Mouse (Mus musculus): ENCODE measurements around the gene Dqx1. TPM values are rescaled to one million over a fixed set of nuclear protein-coding genes. Genes with fewer than 3 reads are reported as not detected.

Dqx1 gene
- polyA plus RNA-seq, 1 experiment from 2014 or later: 0.68 TPM

DNA sequence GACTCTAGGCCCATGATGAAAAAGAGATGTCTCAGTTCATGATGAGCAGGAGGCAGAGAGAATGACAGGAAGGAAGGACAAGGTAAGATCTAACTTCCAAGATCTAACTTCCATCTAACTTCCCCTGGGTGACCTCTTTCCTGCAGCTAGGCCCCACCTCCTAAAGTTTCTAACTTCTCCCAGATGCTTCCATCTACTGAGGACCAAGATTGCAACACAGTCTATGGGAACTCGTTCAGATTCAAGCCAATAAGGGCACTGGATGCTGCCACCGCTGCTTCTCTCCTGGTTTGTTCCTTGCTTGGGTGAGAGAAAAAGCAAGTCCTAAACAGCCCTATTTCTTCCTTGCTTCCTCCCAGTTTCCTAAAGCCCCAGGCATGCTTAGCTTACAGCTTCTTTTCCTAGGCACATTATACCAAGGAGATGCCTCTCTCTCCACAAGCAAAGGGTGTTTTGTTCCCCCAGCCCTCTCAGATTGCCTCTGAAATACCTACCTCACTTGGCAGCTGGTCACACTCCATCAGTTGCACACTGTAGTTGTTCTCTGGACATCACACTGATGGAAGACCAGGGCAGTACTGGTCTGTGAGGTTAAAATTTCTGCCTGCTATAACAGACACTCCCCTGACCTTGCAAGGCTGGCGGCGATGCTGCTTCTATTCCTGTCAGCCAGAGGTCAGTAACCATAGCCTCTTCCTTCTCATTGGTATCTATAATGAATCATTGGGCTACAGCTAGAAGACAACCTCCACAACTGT lies 36.6 kb upstream of the Dqx1 start:
- Histone ChIP-seq H3K27ac (no peak overlapping the region), H3K9ac (replicated peaks) (no peak overlapping the region), H3K4me1 (replicated peaks) (peaks cover 2% of the 10 kb centered on the region; the same call in 1 of the 2 replicates), H3K27me3 (peaks cover 1% of the 10 kb centered on the region; the same call in 1 of the 2 replicates), H3K4me3 (replicated peaks) (no peak overlapping the region), H3K9me3 (no peaks in the 10 kb centered on the region), H3K4me2 (no peak overlapping the region), H3K36me3 (no peaks in the 10 kb centered on the region)
- no peak for ATAC-seq (ENCODE audit: insufficient number of reproducible peaks, insufficient read depth, low FRiP score, low TSS enrichment, low read depth)
- WGBS: 79% methylated on average over 4 of the region's 4 CpGs

DNA sequence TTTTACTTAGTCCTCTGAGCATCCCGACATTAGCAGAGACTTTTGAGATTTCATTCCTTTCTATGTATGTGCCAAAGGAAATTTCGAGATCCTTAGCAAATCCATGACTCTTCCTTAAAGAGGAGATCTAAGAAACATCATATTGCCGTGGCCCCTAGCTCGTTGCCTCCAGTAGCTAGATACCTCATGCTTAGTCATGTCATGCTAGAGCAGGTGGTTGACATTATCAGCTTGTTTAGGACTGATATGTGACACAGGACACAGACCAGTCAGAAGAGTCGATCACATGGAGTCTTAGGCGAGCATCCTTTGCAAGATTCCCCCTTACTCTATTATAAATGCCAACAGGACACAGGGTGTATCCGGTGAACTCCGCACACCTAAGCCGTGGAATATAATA lies 34.6 kb upstream of the Dqx1 start:
- Histone ChIP-seq H3K9me3 (no peaks in the 10 kb centered on the region), H3K4me2 (no peak overlapping the region), H3K9ac (replicated peaks) (no peak overlapping the region), H3K27me3 (peaks cover 3% of the 10 kb centered on the region; the same call in 1 of the 2 replicates), H3K36me3 (no peaks in the 10 kb centered on the region), H3K27ac (no peak overlapping the region), H3K4me3 (replicated peaks) (no peak overlapping the region), H3K4me1 (replicated peaks) (peaks cover 7% of the 10 kb centered on the region)
- WGBS: 87% methylated on average over 9 of the region's 9 CpGs
- no peak for ATAC-seq (ENCODE audit: insufficient number of reproducible peaks, insufficient read depth, low FRiP score, low TSS enrichment, low read depth)

DNA sequence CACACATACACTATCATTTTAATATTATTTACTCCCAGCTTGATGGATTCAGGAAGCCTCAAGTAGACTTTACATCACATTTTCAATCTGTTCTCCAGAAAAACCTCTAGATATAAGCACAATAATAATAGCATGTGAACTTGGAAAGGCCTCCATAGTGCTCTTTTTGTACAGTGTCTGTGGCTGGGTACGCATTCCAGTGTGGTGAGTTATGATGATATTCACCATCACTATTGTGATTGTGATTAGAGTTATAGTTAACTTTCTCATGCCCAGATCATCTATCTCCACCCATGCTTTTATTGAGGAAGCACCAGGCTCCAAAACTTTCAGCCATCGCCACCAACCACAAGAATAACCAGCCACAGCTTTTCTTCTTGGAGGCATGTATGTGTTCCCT lies 33.9 kb upstream of the Dqx1 start:
- no peaks in the 10 kb centered on the region for H3K36me3 ChIP-seq
- no peak overlapping the region for H3K4me2 ChIP-seq
- peaks cover 7% of the 10 kb centered on the region for H3K4me1 ChIP-seq (replicated peaks)
- no peak overlapping the region for H3K27ac ChIP-seq
- ATAC-seq (ENCODE audit: insufficient number of reproducible peaks, insufficient read depth, low FRiP score, low TSS enrichment, low read depth): no peak
- peaks cover 7% of the 10 kb centered on the region for H3K27me3 ChIP-seq
- no peaks in the 10 kb centered on the region for H3K9me3 ChIP-seq
- 95% methylated on average over 2 of the region's 2 CpGs for WGBS
- H3K9ac ChIP-seq (replicated peaks): no peak overlapping the region
- H3K4me3 ChIP-seq (replicated peaks): no peak overlapping the region

DNA sequence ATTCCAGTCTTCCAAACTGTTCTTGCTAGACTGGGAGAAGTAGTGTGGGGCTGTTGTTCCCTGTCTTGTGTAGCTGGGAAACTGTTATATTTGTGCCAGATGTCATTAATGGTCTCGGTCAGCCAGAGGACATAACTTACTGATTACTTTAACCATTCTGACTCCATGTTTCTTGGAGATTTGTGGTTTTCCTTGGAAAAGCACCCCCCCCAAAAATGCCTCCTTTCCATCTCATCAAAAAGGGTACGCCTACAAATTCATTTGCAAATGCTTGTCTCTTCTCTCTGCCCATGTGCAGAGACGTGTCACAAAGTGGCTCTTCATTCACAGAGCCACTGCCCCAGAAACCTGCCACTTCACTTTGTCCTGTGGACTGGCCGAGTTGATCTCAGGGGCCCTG lies 33.2 kb upstream of the Dqx1 start:
- Histone ChIP-seq H3K9ac (replicated peaks) (no peak overlapping the region), H3K4me3 (replicated peaks) (no peak overlapping the region), H3K36me3 (no peaks in the 10 kb centered on the region), H3K4me1 (replicated peaks) (peaks cover 10% of the 10 kb centered on the region), H3K4me2 (no peak overlapping the region), H3K27ac (no peak overlapping the region), H3K27me3 (peaks cover 12% of the 10 kb centered on the region), H3K9me3 (no peaks in the 10 kb centered on the region)
- no peak for ATAC-seq (ENCODE audit: insufficient number of reproducible peaks, insufficient read depth, low FRiP score, low TSS enrichment, low read depth)
- WGBS: 66% methylated on average over 4 of the region's 4 CpGs

DNA sequence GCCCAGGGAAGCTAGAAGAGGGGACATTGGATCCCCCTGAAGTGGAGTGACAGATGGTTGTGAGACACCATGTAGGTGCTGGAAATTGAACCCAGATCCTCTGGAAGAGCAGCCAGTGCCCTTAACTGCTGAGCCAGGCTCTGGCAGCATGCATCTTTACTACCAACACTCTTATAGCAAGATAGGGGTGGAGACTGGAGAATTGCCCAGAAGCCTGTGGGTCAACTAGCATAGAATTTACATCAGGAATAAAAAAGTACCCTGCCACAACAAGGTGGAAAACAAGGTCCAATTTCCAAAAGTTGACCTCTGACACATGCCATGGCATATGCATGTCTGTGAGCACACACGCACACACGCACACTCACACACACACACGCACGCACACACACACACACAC lies 32.4 kb upstream of the Dqx1 start:
- H3K27me3 ChIP-seq: peaks cover 20% of the 10 kb centered on the region
- no peak overlapping the region for H3K4me2 ChIP-seq
- H3K4me1 ChIP-seq (replicated peaks): peaks cover 17% of the 10 kb centered on the region
- no peak for ATAC-seq (ENCODE audit: insufficient number of reproducible peaks, insufficient read depth, low FRiP score, low TSS enrichment, low read depth)
- no peak overlapping the region for H3K27ac ChIP-seq
- no peaks in the 10 kb centered on the region for H3K36me3 ChIP-seq
- H3K9ac ChIP-seq (replicated peaks): no peak overlapping the region
- no peaks in the 10 kb centered on the region for H3K9me3 ChIP-seq
- 85% methylated on average over 4 of the region's 4 CpGs for WGBS
- H3K4me3 ChIP-seq (replicated peaks): no peak overlapping the region

DNA sequence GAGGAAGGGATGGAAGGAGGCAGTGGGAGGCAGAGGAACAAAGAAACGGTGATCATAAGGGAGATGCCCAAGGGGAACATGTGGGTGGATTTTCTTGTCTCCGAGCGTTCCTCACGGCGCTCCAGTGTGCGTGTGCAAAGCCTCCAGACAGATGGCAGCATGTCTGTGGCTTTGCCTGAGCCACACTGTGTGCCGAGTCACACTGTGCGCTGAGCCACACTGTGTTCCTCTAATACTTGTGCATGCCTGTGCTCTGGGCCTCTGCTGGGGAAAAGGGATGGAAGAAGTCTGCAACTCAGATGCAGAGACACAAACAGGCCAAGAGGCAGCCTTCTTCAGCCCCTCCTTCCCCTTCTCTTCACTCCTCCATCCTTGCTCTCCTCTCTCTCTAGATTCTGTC lies 30.4 kb upstream of the Dqx1 start:
- no peaks in the 10 kb centered on the region for H3K9me3 ChIP-seq
- H3K36me3 ChIP-seq: peaks cover 8% of the 10 kb centered on the region; the same call in 1 of the 2 replicates
- no peak overlapping the region for H3K9ac ChIP-seq (replicated peaks)
- H3K4me3 ChIP-seq (replicated peaks): no peak overlapping the region
- WGBS: 82% methylated on average over 8 of the region's 8 CpGs
- no peak overlapping the region for H3K4me2 ChIP-seq
- H3K27me3 ChIP-seq: peaks cover 40% of the 10 kb centered on the region
- peak overlapping the region; percentile 35; the same call in 1 of the 2 replicates for H3K27ac ChIP-seq
- peaks cover 27% of the 10 kb centered on the region for H3K4me1 ChIP-seq (replicated peaks)
- ATAC-seq (ENCODE audit: insufficient number of reproducible peaks, insufficient read depth, low FRiP score, low TSS enrichment, low read depth): no peak

DNA sequence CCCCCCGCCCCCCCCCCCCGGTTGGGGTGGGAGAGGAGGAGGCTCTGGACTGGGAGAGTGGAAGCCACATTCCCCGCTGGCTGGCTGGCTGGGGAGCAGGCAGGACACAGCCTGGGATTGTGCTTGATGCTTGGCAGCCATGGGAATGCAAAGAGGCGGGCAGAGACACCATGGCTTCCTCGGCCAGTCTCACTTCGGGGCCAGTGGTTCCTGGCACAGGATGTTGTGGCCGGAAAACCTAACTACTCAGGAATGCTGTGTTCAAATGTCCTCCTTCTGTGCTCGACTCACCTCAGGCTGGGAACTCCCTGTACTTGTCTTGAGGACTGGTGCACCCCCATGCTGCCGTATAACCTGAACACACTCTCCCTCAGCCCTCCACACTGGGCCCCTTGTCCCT lies 29.9 kb upstream of the Dqx1 start:
- no peak; the same call in 1 of the 2 replicates for ATAC-seq (ENCODE audit: insufficient number of reproducible peaks, insufficient read depth, low FRiP score, low TSS enrichment, low read depth)
- H3K9me3 ChIP-seq: no peaks in the 10 kb centered on the region
- peak overlapping the region; percentile 35; the same call in 1 of the 2 replicates for H3K27ac ChIP-seq
- no peak overlapping the region for H3K4me2 ChIP-seq
- no peak overlapping the region for H3K4me3 ChIP-seq (replicated peaks)
- H3K9ac ChIP-seq (replicated peaks): peak overlapping the region; percentile 12; the same call in 1 of the 2 replicates
- H3K4me1 ChIP-seq (replicated peaks): peaks cover 30% of the 10 kb centered on the region
- peaks cover 8% of the 10 kb centered on the region; the same call in 1 of the 2 replicates for H3K36me3 ChIP-seq
- 50% methylated on average over 7 of the region's 9 CpGs for WGBS
- peaks cover 44% of the 10 kb centered on the region for H3K27me3 ChIP-seq

DNA sequence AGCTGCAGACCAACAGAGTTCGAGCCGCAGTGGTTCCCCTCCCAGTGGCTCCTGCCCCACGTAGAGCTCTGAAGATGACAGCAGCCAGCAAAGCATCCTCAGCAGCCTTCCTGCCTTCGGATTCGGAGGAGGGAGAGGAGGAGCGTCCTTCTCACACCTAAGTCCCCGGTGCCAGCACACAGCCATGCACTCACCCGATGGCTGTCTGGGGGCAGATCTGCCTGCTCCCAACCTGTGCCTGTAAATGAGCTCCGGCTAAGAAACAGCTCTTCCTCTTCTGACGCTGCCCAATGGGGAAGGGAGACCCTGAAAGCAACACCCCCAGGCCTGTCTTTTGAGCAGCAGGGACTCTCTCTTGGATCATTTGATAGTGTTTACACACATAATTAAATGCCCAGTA lies 27.9 kb upstream of the Dqx1 start:
- Histone ChIP-seq H3K27me3 (peaks cover 45% of the 10 kb centered on the region), H3K36me3 (peaks cover 8% of the 10 kb centered on the region; the same call in 1 of the 2 replicates), H3K9me3 (no peaks in the 10 kb centered on the region), H3K4me1 (replicated peaks) (peaks cover 34% of the 10 kb centered on the region), H3K4me2 (no peak overlapping the region), H3K9ac (replicated peaks) (no peak overlapping the region), H3K27ac (no peak overlapping the region), H3K4me3 (replicated peaks) (no peak overlapping the region)
- 24% methylated on average over 10 of the region's 10 CpGs for WGBS
- no peak for ATAC-seq (ENCODE audit: insufficient number of reproducible peaks, insufficient read depth, low FRiP score, low TSS enrichment, low read depth)

DNA sequence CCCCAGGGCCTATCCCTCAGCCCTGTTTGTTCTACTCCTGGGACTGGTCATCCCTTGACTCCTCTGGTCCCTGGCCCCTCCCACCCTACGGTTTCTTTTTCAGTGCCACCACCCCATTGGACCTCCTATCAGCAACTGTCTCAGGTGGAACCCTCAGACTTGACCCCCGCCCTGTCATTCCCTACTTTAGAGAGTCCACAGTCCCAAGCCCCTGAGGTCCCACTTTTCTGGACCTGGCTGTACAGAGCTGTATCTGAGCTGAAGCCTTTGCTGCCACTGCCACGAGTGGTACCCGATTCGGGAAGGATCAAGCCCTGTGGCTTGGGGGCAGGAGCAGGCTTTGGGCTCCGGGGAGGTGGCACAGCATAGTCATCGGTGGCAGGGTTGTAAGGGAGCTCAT lies 26.5 kb upstream of the Dqx1 start:
- 66% methylated on average over 7 of the region's 7 CpGs for WGBS
- Histone ChIP-seq H3K4me3 (replicated peaks) (no peak overlapping the region), H3K36me3 (peaks cover 8% of the 10 kb centered on the region; the same call in 1 of the 2 replicates), H3K9ac (replicated peaks) (no peak overlapping the region), H3K27ac (no peak overlapping the region), H3K4me1 (replicated peaks) (peaks cover 42% of the 10 kb centered on the region), H3K4me2 (peak overlapping the region; percentile 6; the same call in 1 of the 2 replicates), H3K27me3 (peaks cover 43% of the 10 kb centered on the region), H3K9me3 (no peaks in the 10 kb centered on the region)
- no peak for ATAC-seq (ENCODE audit: insufficient number of reproducible peaks, insufficient read depth, low FRiP score, low TSS enrichment, low read depth)

DNA sequence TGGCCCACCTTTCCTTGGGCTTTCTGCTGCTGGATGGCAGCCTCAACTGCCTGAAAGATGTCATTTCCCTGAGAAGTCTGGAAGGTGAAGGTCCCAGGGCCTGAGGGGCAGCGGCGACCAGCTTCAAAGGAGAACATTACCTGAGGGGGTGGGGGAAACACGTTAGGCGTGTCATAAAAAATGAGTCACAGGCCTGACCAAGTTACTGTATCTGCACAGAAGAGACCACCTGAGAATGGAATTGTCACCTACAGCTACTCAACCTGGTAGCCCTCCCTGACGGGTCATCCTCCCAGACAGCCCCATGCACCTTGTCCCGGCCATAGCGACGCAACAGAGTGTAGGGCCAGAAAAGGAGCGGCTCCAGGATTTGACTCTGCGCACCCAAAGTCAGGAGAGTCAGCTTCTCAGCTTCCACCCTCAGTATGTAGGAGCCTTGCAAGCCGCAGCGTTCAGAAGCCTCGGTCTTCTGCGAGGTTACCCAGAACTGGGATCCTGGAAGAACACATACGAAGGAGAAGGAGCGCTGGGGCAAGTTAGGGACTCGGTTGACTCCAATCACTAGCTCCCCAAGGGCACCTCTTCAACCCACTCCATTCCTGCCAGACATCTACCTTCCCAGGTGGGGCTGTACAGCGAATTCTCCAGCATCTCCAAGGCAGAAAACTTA lies 25.6 kb upstream of the Dqx1 start:
- Histone ChIP-seq H3K9me3 (no peaks in the 10 kb centered on the region), H3K4me3 (replicated peaks) (peak overlapping the region; percentile 48), H3K27me3 (peaks cover 42% of the 10 kb centered on the region), H3K36me3 (peaks cover 8% of the 10 kb centered on the region; the same call in 1 of the 2 replicates), H3K4me1 (replicated peaks) (peaks cover 42% of the 10 kb centered on the region), H3K9ac (replicated peaks) (0 out of 2 replicates have a peak overlapping the region, but pooled peaks have one; percentile 27), H3K27ac (no peak overlapping the region), H3K4me2 (peak overlapping the region; percentile 84)
- 16% methylated on average over 18 of the region's 18 CpGs for WGBS
- ATAC-seq (ENCODE audit: insufficient number of reproducible peaks, insufficient read depth, low FRiP score, low TSS enrichment, low read depth): no peak

DNA sequence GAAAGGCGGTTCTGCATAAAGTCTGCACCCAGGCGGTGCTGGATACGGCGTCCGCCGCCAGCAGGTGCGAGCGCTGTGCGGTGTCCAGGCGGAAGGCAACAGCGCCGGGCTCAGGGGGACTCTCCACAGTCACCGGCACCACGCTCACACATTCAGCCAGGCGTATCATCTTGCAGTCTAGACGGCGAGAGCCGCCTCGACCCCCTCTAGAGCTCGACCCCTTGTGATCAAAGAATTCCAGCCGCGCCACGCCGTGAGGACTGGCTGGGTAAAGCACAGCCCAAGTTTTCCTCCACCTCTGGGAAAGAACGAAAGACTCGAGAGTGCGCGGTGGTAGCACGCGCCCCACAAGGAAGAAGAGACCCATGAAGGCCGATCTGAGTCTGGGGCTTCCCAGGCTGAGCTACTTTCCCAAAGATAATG lies 24.9 kb upstream of the Dqx1 start:
- Histone ChIP-seq H3K27ac (peak overlapping the region; percentile 86), H3K9me3 (no peaks in the 10 kb centered on the region), H3K9ac (replicated peaks) (peak overlapping the region; percentile 52), H3K4me1 (replicated peaks) (peaks cover 36% of the 10 kb centered on the region), H3K4me3 (replicated peaks) (peak overlapping the region; percentile 48), H3K27me3 (peaks cover 42% of the 10 kb centered on the region), H3K36me3 (peaks cover 8% of the 10 kb centered on the region; the same call in 1 of the 2 replicates), H3K4me2 (peak overlapping the region; percentile 84)
- peak; percentile 26; the same call in 1 of the 2 replicates for ATAC-seq (ENCODE audit: insufficient number of reproducible peaks, insufficient read depth, low FRiP score, low TSS enrichment, low read depth)
- WGBS: under 1% methylated on average over 31 of the region's 31 CpGs
